Mouse (Mus musculus): ENCODE results near the gene Atxn2l.

- TF ChIP-seq POLR2A (IDR thresholded peaks at IDR 0.05; ENCODE audit: borderline replicate concordance, extremely low read depth, insufficient read depth, insufficient read length, poor library complexity, severe bottlenecking) (no peak), CTCF (IDR thresholded peaks at IDR 0.05; ENCODE audit: borderline replicate concordance, extremely low read depth, insufficient read depth, insufficient read length) (no peak)
These were observed 37.8 kb downstream of the Atxn2l start for GRCm38 (mm10) chr7:126465246-126466030.
